Mouse (Mus musculus) telencephalon, adult 2 months (tissue): ENCODE measurements around the gene Cib3.

Experiments used
- DNase-seq: peaks from one replicate; pipeline ENCODE4 v3.0.0-alpha.2; 2011; ENCODE audit warnings: low read depth, low spot score

The Cib3 gene

DNA sequence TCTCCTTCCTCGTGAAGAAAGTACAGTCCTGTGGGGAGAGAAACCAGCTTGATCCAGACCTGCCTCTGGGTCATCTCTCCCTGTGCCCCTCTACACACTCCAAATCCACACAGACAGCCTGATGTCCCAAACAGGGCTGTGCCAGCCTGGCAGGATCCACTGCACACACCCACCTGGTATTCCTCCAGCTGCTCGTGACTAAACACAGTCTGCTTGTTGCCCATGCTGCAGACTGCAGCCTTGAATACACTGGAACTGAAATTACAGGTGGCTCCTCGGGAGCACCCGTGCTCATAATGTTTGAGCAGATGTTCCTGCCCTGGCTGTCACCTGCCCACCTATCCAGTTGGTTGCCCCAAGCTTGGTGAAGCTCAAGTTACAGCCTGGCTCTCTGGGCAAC, at the start of gene Cib3:
Gene Cib3, minus strand, starts transcription at position 87 of the 400 bp plus-strand sequence.
- DNase-seq, result no peak

DNA sequence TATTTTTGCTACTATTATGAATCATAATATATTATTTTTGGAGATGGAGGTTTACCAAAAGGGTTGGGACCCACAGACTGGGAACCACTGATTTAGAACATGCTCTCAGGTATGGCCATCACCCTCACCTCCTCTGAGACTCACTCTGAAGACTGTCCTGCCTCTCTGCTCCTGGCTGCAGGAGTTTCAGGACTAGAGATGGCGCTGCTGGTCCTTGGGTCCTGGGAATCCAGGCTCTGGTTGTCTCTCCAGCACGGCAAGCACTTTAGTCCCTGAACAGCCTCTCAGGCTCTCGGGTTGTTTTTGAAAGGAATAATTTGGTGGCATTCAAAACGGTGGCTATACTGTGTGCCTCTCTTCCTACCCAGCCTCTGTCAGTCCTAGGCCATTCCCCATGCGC, 49.2 kb upstream of the Cib3 start:
- DNase-seq, result no peak

DNA sequence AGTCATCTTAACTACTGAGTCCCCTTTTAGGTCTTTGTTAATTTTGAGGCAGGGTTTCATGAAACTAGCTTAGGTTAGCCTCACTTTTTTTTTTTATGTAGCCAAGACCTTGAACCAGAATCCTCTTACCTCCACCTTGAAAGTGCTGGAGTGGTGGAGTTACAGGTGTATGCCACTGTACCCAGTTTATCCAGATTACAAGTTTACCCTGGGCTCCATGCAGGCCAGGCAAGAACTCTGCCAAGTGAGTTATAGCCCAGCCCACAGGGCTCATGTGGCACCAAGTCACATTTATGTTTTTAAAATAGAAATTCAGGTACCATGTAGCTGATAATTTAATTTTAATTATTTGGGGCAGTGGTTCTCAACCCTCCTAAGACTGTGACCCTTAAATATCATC, 48.8 kb upstream of the Cib3 start:
- DNase-seq, result no peak

DNA sequence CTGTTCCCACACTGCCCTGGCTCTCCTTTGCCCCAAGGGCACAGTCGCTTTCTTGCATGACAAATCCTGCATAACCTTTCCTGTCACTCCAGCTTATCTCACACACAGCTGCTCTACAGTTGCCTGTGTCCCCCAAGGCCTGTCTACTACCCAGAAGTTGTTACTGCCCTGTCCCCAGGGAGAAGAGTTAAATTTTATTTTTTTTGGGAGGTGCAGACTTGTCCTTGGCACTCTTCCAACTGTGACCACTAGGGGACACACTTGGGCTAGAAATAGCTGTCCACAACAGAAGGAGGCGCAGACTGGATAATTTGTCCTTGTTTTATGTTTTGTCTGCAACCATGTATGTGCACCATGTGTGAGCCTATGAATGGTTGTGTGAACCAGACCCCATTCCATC, 48.4 kb upstream of the Cib3 start:
- DNase-seq, result peak; percentile 21

DNA sequence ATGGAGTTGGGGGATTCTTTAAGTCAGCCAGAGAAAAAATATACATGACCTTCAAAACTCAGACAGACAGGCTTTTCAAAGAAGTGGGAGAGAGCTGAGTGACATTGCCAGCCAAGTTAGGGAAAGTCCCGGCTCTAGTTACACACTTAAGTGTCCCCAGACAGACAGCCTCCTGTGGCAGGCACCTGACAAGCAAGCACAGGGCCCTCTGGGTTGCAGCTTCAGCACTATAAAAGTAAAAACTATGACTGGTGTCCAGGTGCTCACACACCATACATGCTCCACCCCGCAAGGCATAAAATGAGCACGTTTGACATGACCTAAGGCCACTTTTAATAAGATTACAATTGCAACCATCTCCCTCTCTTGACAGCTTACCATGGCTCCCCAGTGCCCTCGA, 47.9 kb upstream of the Cib3 start:
- DNase-seq, result no peak

DNA sequence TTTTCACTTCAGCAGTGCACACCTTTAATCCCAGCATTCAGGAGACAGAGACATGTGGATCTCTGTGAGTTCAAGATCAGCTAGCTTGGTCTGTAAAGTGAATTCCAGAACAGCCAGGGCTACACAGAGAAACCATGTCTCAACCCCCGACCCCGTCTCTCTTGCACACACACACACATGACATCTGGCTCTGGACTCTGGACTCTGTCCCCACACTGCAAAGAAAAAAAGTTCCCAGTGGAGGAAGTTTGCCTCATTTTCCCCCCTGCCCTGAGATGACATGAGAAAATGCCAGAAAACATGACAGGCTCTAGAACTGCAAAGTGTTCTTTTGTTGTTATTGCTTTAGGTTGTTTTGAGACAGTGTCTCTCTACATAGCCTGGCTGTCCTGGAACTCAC, 47.2 kb upstream of the Cib3 start:
- DNase-seq, result no peak

DNA sequence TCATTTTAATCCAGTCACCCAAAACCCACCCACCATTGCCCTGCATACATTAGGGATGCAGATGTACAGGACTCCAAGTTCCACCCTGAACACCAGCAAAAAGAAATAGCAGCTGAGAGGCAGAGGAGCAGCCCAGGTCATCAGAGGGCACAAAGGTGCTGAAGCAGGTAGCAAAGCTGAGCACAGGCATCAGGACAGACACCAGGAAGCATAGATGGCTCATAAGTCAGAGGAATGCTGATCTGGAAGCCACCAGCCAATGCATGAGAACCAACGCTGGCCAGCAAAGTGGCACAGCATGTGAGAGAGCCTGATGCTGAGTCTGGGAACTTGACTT, 45.2 kb upstream of the Cib3 start:
- no peak for DNase-seq

DNA sequence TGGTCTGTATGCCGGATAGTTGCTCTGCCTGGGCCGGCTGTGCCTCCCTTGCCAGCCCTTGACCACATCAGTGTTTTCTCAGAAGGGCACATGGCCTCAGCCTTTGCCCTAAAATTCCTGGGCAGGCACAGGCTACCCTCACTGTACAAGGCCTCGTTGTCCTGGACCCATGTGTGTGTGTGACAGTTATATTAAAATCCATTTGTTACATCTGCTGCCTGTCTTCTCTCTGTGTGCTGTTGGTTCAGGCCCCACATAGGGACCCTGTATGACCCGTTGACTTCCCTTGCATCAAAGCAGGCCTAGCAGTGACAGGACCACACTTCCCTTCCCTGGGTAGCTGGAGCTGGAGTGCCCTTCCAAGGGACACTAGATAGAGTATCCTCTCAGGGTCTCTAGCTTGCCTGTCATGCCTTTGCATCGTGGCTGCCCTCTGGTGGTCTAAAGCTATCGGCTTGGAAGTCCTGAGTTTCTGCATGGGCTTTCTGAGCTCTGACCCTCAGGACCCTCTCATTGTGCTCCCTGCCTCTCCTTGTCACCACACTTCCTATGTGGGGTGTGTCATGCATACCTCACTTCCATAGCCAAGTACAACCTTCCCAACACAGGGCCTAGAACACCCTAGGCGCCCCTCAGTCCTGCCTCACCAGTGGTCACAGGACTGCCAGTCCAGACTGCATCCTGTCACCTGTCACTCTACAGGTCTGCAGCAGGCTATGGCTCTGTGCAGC, 44.7 kb upstream of the Cib3 start:
- no peak for DNase-seq

DNA sequence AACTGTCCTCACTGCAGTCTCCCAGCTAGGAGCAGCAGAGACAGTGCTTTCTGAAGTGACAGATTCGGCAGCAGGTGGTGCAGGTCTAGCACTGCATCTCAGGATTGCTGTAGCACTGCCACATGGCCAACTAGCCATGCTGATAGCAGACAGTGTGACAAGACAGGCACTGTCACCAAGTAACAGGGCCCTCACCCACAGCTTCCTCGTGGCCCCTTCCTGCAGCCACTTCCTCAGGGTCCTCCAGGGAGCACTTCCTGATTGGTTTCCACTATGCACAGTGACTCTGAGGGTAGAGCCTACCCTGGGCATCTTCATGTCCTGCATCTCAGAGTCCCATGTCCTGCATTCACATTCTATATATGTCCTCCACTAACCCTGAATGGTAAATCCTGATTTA, 32.0 kb upstream of the Cib3 start:
- DNase-seq, result no peak

DNA sequence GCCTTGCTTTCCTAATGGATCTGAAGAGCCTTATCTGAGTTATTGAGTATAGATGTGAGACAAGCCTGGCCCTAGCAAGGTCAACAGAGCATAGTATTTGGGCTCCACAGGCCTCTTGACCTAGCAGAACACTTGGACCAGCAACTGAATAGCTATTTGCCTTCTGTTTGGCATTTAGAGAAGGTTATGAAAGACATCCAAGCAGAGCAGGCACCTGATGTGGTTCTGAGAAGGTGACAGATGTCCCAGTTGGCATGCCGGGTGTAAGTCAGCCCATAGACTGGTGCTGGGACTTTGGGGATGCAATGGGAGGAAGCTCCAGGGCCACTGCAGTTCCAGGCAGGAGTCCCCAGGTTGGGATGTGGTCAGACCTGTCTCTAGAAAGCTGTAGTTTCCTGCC, 29.6 kb upstream of the Cib3 start:
- no peak for DNase-seq

DNA sequence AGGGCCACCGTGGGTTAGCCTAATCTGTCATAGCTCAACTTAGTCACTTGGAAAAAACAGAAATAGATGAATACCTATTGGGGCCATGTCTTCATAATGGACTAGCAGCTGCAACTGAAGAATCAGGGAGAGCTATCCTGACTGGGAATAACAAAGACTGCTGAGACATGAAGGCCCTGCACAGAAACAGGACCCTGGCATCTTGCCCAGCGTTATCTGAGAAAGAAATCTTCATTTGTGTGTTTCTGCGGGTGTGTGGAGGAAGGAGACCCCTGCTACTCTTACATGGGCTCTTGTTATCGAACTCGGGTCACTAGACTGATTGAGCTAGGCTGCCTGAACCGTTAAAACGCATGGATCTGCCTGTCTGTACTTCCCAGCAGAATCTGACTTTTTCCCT, 28.3 kb upstream of the Cib3 start:
- no peak for DNase-seq

DNA sequence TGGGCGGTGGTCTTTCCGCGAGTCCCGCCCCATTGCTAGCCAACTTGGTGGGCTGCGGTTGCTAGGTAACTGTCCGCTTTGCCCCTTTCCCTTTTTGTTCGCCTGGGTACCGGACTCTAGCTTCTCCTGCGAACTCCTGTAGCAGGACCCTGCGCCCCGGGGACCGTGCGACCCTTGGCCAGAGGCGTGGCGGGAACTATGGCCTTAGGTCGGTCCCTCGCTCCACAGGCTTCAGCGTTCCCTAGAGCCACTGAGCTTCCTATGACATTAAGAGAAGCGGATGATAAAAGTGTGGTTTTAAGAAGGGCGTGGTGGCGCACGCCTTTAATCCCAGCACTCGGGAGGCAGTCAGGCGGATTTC, 27.7 kb upstream of the Cib3 start:
- no peak for DNase-seq

DNA sequence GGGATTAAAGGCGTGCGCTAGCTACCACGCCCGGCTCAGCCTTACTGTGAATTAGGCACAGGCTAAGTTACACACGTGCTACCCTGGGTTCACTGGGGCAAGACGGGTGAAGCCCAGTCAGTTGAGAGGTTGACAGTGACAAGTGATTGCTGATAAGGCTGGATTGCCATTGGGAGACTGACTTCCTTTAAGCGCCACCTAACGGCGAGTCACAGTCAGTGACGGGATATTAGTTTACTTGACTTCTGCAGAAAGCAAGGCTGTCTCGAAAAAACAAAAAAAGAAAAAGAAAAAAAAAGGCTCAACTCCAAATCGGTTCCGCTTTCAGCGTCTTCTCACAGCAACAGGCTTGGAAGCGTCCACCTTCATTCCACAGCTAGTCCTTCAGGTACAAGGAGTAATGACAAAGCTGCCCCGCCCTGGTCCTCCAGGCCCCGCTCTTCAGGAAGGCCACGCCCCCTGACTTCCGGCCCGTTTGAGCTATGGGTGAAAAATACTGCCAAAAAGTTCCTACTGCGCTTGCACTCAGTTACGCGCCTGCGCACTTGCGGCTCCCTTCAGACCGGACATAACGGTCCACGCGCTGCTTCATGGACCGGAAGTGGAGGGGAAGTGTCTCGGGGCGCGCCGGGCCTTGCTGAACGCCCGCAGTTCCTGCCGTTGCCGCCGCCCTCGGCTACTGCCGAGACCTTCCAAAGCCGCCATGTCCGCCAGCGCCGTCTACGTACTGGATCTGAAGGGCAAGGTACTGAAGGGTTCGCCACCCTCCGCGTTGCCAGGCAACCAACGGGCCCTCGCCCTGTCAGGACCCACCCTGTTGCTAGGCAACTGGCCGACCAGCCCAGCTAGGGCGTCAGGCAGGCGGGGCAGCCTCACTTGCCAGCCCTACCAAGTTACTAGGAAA, 27.1 kb upstream of the Cib3 start, which contains the start of gene Ap1m1:
Gene Ap1m1, plus strand, starts transcription at position 520 of the 904 bp plus-strand sequence.
- peak; percentile 99 for DNase-seq

DNA sequence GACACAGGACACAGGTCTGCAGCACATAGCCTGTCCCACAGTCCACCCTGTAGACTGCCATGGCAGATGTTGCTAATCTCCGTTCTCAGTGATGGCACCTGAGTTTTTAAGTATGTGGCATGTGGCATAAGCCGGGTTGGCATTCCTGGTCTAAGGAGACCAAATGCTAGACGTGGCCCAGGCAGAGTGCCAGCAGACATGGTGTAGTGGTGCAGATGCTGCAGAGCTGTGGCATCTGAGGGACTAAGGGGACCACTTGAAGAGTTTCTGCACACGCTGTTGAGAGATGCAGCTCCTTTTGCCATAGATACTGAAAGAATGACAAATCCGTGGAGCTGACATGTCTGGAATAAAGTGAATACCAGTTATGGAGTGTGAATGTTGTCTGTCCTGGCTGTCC, 10.0 kb upstream of the Cib3 start:
- no peak for DNase-seq

DNA sequence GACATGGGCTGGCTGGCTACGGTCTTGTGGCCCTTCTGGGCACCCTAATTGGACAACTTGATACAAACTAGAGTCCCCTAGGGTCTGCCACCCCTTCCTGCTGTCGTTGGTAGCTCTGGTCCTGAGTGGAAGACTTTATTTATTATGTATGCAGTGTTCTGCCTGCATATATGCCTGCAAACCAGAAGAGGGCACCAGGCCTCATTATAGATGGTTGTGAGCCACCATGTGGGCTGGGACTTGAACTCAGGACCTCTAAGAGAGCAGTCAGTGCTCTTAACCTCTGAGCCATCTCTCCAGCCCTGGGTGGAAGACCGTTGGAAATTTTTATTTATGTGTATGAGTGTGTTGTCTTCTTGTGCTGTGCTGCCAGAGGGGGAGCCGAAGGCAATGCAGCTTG, 8.1 kb upstream of the Cib3 start:
- DNase-seq, result no peak

DNA sequence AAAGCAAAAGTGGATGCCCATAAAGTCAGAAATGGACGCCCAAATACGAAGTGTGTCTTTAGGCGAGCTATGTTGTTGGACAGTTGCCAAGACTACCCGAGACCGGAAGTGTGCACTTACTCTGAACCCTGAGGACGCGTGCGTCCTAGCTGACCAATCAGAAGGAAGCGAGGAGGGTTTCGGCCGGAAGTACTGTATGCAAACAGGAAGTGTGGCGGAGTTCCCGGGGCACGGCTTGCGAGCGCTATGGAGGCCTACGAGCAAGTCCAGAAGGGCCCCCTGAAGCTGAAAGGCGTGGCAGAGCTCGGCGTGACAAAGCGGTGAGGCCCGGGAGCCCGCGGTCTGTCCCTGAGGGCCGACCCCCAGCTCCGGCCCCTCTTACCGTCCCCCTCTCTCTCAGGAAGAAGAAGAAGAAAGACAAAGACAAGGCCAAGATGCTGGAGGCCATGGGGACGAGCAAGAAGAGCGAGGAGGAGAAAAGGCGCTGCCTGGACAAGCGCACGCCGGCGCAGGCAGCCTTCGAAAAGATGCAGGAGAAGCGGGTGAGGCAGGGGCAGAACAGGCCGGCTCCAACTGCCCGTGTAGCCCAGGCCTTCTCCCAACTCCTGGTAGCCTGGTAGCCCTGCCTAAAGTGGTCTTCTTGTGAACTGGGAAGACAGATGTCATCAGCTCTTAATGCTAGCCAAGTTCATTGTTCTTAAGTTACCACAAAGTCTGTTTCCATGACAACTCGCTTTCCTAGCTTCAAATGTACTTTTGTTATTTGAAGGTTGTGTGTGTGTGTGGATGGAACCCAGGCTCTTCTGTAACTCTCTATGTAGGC, 7.1 kb upstream of the Cib3 start, which contains the start of gene Fam32a:
Gene Fam32a, plus strand, starts transcription at position 190 of the 823 bp plus-strand sequence.
- DNase-seq, result peak; percentile 97

DNA sequence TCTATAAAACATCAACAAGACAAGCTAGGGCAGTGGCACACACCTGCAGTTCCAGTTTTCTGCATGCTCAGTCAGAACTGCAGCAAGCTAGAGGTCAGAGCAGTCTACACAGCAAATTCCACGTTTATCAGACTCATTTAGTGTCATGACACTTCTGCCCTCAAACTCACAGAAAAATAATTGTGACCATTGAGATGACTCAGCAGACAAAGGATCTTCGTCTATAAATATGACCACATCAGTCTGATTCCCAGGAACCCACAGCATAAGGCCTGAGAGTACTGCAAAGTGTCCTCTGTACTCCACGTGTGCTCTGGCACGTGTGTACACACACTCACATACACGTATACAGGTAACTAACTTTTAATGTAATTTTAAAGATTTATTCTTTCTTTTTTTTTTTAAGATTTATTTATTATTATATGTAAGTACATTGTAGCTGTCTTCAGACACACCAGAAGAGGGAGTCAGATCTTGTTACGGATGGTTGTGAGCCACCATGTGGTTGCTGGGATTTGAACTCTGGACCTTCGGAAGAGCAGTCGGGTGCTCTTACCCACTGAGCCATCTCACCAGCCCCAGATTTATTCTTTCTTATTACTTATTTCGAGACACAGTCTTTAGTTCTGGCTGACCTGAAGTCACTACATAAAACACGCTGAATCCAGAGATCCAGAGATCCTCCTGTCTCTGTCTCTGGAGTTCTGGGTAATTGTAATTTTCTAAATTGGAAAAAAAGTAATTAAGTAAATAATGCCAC, 6.3 kb upstream of the Cib3 start:
- no peak for DNase-seq

DNA sequence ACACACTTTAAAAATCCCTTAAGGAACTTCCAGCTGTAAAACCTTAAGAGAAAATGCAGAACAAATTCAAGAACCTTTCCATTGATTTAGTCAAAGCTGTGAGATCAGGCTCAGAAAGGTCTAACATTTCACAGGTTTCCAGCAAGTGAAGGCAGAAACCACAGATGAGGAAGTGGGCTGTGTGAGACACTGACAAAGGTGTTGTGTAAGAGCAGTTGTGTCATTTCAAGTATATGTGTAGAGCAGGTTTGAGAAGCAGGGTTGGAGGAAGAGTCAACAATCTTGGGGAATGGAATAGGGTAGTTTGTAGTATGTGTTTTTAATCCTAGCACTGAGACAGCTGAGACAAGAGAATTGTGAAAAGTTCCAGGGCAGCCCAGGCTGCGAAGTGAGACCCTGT, 3.2 kb upstream of the Cib3 start:
- no peak for DNase-seq

DNA sequence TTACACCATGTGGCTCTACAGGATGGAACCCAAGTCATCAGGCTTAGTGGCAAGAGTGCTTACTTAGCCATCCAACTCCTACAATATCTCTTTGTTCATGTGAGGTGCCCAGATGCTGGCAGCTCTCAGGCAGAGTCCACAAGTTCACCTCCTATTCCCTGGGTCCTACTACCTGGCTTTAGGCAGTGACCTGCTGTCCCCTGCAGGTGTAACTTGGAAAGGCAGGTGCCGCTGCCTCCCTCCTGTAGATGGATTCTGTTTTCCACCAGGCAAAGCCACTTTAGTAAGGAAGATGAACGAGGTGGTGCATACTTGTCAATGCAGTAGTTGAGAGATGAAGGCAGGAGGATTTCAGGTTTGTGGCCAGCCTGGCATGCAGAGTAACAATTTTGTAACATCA, 2.4 kb upstream of the Cib3 start:
- DNase-seq, result no peak

DNA sequence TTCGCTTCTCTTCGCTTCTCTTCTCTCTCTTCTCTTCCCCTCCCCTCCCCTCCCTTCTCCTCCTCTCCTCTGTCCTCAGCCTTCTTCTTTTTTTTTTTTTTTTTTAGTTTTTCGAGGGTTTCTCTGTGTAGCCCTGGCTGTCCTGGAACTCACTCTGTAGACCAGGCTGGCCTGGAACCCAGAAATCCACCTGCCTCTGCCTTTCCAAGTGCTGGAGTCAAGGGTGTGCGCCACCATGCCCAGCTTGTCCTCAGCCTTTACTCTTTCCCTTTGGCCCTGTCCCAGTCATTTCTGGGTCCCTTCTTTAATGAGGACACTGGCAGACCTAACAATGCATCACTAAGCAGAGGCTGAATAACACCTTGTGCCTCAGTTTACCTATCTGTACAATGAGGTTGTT, 899 bp upstream of the Cib3 start, which contains the start of gene Gm11034:
Gene Gm11034, minus strand, starts transcription at position 101 of the 400 bp plus-strand sequence.
- DNase-seq, result no peak

DNA sequence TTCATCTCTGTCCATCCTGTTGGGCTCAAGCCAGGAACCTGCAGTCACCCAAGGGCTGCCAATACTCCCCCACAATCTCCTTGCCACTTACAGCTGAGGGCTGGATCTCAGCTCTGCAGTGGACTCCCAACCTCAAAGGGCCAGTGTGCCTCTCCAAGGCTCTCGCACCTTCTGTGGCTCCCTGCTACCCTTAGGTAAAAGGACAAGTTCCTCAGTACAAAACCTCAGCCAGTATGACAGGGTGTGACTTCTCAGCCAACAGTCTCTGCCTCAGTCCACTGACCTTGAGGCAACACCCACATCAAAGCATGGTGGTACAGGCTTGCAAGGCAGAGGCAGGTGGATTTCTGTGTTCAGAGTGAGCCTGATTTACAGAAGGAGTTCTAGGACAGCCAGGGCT, 791 bp downstream of the Cib3 start:
- no peak for DNase-seq
